Mouse (Mus musculus): ENCODE data around the gene Parp14.

- TF ChIP-seq EP300 (IDR thresholded peaks at IDR 0.05; ENCODE audit: low read depth) = no peak
- no peak for TF ChIP-seq CTCF (IDR thresholded peaks at IDR 0.05; ENCODE audit: low read depth)
Measured at GRCm38 (mm10) chr16:35907432-35908201, 36.3 kb upstream of the Parp14 start.

Data from liver, postnatal 0 days (tissue).